Mouse (Mus musculus) kidney, embryonic 14.5 days (tissue): ENCODE measurements around the gene Gm42957. TPM values are rescaled to one million over a fixed set of nuclear protein-coding genes. Genes with fewer than 3 reads are reported as not detected.

ENCODE experiments used
- ATAC-seq: fragments of 200-750 bp; cut with Nextera tagmentation; 2 replicates; pipeline ENCODE4 v1.8.0; 2017; ENCODE audit warnings: moderate number of reproducible peaks, mild to moderate bottlenecking, moderate TSS enrichment, moderate library complexity; ENCODE audit not compliant: low FRiP score, low TSS enrichment
- H3K27ac ChIP-seq: fragments of 300-500 bp; sonication (generic); 2 replicates; pipeline ENCODE4 v1.5.1; 2014; ENCODE audit warnings: low read depth, mild to moderate bottlenecking, low read length, moderate library complexity, mixed read lengths
- H3K27me3 ChIP-seq: fragments of 300-500 bp; sonication (generic); 2 replicates; pipeline ENCODE4 v1.6.1; 2014; ENCODE audit warnings: mild to moderate bottlenecking, low read length; ENCODE audit not compliant: control insufficient read depth, insufficient read depth
- H3K36me3 ChIP-seq: fragments of 300-500 bp; sonication (generic); 2 replicates; pipeline ENCODE4 v1.6.1; 2014; ENCODE audit warnings: low read length, mixed read lengths; ENCODE audit not compliant: control insufficient read depth, insufficient read depth
- H3K4me1 ChIP-seq: fragments of 300-500 bp; sonication (generic); 2 replicates; pipeline ENCODE4 v1.6.1; 2014; ENCODE audit warnings: low read length, mixed read lengths; ENCODE audit not compliant: control insufficient read depth, insufficient read depth
- H3K4me2 ChIP-seq: fragments of 300-500 bp; sonication (generic); replicated peaks from 2 replicates; pipeline ENCODE4 v1.6.1; 2014; ENCODE audit warnings: low read depth, mild to moderate bottlenecking, low read length
- H3K4me3 ChIP-seq: fragments of 300-500 bp; sonication (generic); 2 replicates; pipeline ENCODE4 v1.5.1; 2014; ENCODE audit warnings: mild to moderate bottlenecking, low read length
- H3K9ac ChIP-seq: fragments of 300-500 bp; sonication (generic); 2 replicates; pipeline ENCODE4 v1.6.1; 2014; ENCODE audit warnings: low read depth, mild to moderate bottlenecking, low read length, moderate library complexity
- H3K9me3 ChIP-seq: fragments of 300-500 bp; sonication (generic); 2 replicates; pipeline ENCODE4 v1.6.1; 2016; ENCODE audit warnings: low read length; ENCODE audit not compliant: control insufficient read depth
- WGBS: fragments of 180-500 bp; shearing (Covaris S2); extraction: QIAGEN DNeasy Blood & Tissue Kit; methylation state at CpG from one replicate; pipeline ENCODE4 v1.1.7; 2014; 5-methylcytosine and 5-hydroxymethylcytosine counted together
- polyA plus RNA-seq: library from polyadenylated mRNA; unstranded; fragments of >200 nt; fragmentation: Nextera tagmentation; extraction: Ambion mirVana; gene quantifications from 2 replicates; pipeline ENCODE4 v1.2.1, GENCODE M21; 2014

Gm42957 gene
- polyA plus RNA-seq, 1 experiment from 2014 or later, result not detected

GRCm38 (mm10) chr3:96666916-96667315 is 31.6 kb downstream of the Gm42957 start:
- 90% methylated on average over 5 of the region's 5 CpGs for WGBS
- no peak overlapping the region for H3K9ac ChIP-seq
- ATAC-seq, result no peak
- no peaks in the 10 kb centered on the region for H3K27me3 ChIP-seq
- no peak overlapping the region for H3K4me2 ChIP-seq
- H3K36me3 ChIP-seq, result no peaks in the 10 kb centered on the region
- no peaks in the 10 kb centered on the region for H3K9me3 ChIP-seq
- H3K4me1 ChIP-seq, result peaks cover 4% of the 10 kb centered on the region; the same call in 1 of the 2 replicates
- no peak overlapping the region for H3K27ac ChIP-seq
- H3K4me3 ChIP-seq, result no peak overlapping the region

DNA sequence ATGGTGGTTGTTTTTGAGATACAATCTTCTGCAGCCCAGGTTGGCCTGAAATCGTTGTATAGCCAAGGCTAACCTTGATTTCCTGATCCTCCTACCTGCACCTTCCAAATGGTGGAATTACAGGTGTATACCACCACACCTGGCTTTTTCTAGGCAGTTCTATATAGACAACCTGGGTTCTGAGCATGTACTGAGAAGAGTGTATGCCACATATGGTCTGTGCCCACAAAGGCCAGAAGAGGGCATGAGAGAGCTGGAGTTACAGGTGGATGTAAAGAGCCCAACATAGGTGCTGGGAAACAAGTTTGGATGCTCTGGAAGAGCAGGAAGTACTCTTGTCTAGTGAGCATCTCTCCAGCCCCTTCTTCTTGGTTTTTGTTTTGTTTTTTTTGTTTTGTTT is 32.0 kb downstream of the Gm42957 start:
- Histone ChIP-seq H3K4me1 (peaks cover 4% of the 10 kb centered on the region; the same call in 1 of the 2 replicates), H3K36me3 (no peaks in the 10 kb centered on the region), H3K4me3 (no peak overlapping the region), H3K27ac (no peak overlapping the region), H3K4me2 (no peak overlapping the region), H3K27me3 (no peaks in the 10 kb centered on the region), H3K9me3 (no peaks in the 10 kb centered on the region), H3K9ac (no peak overlapping the region)
- 52% methylated on average over 1 of the region's 1 CpGs for WGBS
- ATAC-seq, result no peak

GRCm38 (mm10) chr3:96668424-96669067 is 33.3 kb downstream of the Gm42957 start:
- no peaks in the 10 kb centered on the region for H3K9me3 ChIP-seq
- H3K36me3 ChIP-seq, result no peaks in the 10 kb centered on the region
- no peaks in the 10 kb centered on the region for H3K27me3 ChIP-seq
- no peak overlapping the region for H3K27ac ChIP-seq
- peaks cover 1% of the 10 kb centered on the region; the same call in 1 of the 2 replicates for H3K4me1 ChIP-seq
- no peak overlapping the region for H3K9ac ChIP-seq
- 95% methylated on average over 5 of the region's 5 CpGs for WGBS
- ATAC-seq, result no peak
- no peak overlapping the region for H3K4me3 ChIP-seq
- H3K4me2 ChIP-seq, result no peak overlapping the region

DNA sequence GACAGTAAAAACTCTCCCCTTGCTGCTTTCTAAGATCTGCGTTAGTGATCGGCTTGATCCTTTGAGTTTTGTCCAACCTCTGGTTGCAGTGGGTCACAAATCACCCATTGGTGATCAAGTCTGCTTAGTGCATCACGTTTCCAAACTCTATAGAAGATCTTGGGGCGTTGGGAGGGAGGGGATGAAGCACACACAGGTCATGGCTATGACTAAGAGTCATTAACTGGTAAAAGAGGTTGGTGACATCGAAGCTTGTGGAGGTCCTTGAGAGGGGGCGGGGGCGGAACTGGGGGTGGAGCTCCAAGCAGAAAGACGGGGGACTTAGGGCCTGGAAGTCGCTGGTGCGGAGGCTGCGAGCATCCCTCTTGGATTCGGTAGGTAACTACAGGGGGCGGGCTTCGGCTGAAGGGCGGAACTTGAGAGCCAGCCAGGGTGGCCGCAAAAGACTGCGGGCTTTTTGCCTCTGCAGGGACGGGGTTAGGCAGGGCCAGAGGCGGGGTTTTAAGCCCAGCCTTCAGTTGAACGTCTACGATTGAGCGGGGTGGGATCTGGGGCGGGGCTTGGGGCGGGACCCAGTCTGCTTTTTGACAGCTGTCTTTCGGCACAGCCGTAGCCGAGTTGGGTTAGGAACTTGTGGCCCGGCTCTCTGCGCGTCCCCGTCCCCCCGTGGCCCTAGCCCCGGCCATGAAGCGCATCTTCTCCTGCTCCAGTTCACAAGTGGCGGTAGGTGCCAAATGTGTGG is 34.6 kb downstream of the Gm42957 start, which contains the start of gene Ankrd35:
TSS of gene Ankrd35 (plus strand) at position 405 of the 742 bp plus-strand sequence.
- peaks cover 9% of the 10 kb centered on the region; the same call in 1 of the 2 replicates for H3K4me1 ChIP-seq
- peak within 1 kb of the TSS; percentile 32 for H3K4me3 ChIP-seq
- H3K36me3 ChIP-seq, result no peaks in the 10 kb centered on the region
- no peak within 1 kb of the TSS for H3K27ac ChIP-seq
- peak within 1 kb of the TSS; percentile 51 for H3K4me2 ChIP-seq
- no peak within 1 kb of the TSS; the same call in 1 of the 2 replicates for H3K9ac ChIP-seq
- H3K27me3 ChIP-seq, result no peaks in the 10 kb centered on the region
- ATAC-seq, result peak; percentile 94
- 3% methylated on average over 35 of the region's 35 CpGs for WGBS
- no peaks in the 10 kb centered on the region for H3K9me3 ChIP-seq

DNA sequence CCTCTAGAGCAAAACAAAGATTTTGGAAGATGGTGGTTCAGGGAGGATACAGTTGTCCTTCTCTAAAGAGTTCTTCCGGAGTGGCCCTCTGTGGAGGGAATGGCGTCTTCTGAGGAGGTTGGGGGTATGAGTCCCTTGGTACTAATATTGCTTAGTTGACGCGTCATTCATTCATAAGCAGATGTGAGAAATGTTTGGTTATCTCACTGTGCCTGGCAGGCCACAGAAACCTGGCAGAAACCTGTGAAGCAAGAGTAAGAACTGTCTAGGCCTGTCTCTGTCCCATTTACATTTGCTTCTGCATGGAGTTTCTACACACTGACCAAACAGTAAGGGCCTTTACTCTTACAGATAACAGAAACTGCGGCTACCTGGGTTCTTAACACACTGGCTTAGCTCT is 36.2 kb downstream of the Gm42957 start:
- Histone ChIP-seq H3K36me3 (no peaks in the 10 kb centered on the region), H3K27me3 (no peaks in the 10 kb centered on the region), H3K27ac (no peak overlapping the region), H3K4me2 (no peak overlapping the region), H3K4me1 (peaks cover 18% of the 10 kb centered on the region), H3K9me3 (no peaks in the 10 kb centered on the region), H3K4me3 (no peak overlapping the region), H3K9ac (no peak overlapping the region)
- no peak for ATAC-seq
- 96% methylated on average over 5 of the region's 5 CpGs for WGBS

DNA sequence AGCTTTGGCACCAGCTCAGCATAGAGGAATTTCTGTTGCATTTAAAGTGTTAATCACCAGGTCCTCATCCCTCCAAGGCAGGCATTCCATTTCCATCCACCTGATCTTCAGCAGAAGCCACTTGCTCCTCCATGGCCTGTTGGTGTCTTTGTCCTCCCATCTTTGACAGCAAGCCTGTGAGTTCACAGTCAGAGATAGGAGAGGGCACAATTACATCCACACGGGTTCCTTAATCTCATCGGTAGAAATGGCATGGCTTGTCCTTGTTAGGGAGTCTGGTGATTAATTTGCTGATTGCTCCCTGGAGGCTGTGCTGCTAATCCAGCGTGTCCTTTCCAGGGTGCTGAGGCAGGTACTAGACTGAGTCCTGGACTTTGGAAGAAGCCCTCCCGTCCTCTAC is 38.2 kb downstream of the Gm42957 start:
- no peaks in the 10 kb centered on the region for H3K27me3 ChIP-seq
- H3K4me1 ChIP-seq, result peaks cover 18% of the 10 kb centered on the region
- ATAC-seq, result no peak
- WGBS, result 62% methylated on average over 4 of the region's 4 CpGs
- no peaks in the 10 kb centered on the region for H3K9me3 ChIP-seq
- H3K9ac ChIP-seq, result no peak overlapping the region
- H3K27ac ChIP-seq, result no peak overlapping the region
- H3K4me3 ChIP-seq, result no peak overlapping the region
- H3K36me3 ChIP-seq, result no peaks in the 10 kb centered on the region
- no peak overlapping the region for H3K4me2 ChIP-seq

- peak overlapping the region; percentile 19 for H3K4me2 ChIP-seq
- H3K9me3 ChIP-seq, result no peaks in the 10 kb centered on the region
- peak overlapping the region; percentile 39; the same call in 1 of the 2 replicates for H3K27ac ChIP-seq
- WGBS, result 8% methylated on average over 8 of the region's 8 CpGs
- peak; percentile 36 for ATAC-seq
- no peak overlapping the region for H3K9ac ChIP-seq
- H3K36me3 ChIP-seq, result no peaks in the 10 kb centered on the region
- H3K4me1 ChIP-seq, result peaks cover 18% of the 10 kb centered on the region
- H3K4me3 ChIP-seq, result no peak overlapping the region
- no peaks in the 10 kb centered on the region for H3K27me3 ChIP-seq
These were observed 39.2 kb downstream of the Gm42957 start for GRCm38 (mm10) chr3:96674442-96674841.

- no peak overlapping the region for H3K4me2 ChIP-seq
- no peaks in the 10 kb centered on the region for H3K36me3 ChIP-seq
- H3K27me3 ChIP-seq, result no peaks in the 10 kb centered on the region
- H3K4me3 ChIP-seq, result no peak overlapping the region
- no peak overlapping the region for H3K27ac ChIP-seq
- 51% methylated on average over 3 of the region's 3 CpGs for whole genome bisulfite sequencing
- H3K4me1 ChIP-seq, result peaks cover 18% of the 10 kb centered on the region
- ATAC-seq, result no peak; the same call in 1 of the 2 replicates
- no peak overlapping the region for H3K9ac ChIP-seq
- no peaks in the 10 kb centered on the region for H3K9me3 ChIP-seq
These were observed 39.9 kb downstream of the Gm42957 start for GRCm38 (mm10) chr3:96675171-96675570.

GRCm38 (mm10) chr3:96675690-96676089 is 40.4 kb downstream of the Gm42957 start:
- no peak overlapping the region for H3K9ac ChIP-seq
- no peak overlapping the region for H3K4me2 ChIP-seq
- WGBS, result 38% methylated on average over 3 of the region's 3 CpGs
- no peak overlapping the region for H3K4me3 ChIP-seq
- no peaks in the 10 kb centered on the region for H3K9me3 ChIP-seq
- H3K27ac ChIP-seq, result no peak overlapping the region
- no peak for ATAC-seq
- H3K27me3 ChIP-seq, result no peaks in the 10 kb centered on the region
- no peaks in the 10 kb centered on the region for H3K36me3 ChIP-seq
- H3K4me1 ChIP-seq, result peaks cover 18% of the 10 kb centered on the region
